Mouse (Mus musculus): ENCODE measurements around the gene Akt1.

Gene Akt1

DNA sequence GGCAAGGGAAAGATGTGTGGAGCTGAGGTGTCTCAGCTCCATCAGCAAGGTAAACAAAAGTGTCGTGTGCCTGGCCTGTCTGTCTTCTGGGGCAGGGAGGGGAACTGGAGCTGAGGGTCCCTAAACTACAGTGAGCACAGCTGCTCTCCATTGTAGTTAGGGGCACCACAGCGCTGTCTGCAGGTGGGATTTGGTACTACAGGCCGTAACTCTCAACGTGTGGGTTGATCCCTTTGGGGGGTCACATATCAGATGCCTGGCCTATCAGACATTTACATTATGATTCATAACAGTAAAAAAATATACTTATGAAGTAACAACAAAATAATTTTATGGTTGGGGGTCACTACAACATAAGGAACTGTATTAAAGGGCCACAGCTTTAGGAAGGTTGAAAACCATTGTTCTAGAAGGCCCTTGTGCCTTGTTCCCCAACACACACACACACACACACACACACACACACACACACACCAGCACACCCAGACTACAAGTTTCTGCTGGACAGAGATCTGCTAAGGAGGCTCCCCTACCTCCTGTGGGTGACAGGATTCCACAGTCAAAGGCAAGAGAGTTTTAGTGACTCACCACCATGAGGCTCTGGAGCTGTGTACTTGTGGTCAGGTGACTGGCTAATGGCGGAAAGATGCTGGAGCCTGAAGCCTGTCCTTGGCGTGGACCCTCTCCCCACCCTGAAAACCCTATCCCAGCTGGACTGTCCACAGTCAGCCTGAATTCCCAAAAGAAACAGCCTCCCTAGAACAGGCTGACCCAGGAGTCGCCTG is 47.4 kb downstream of the Akt1 start:
- DNase-seq (ENCODE audit: low spot score in 2 of 2) = no peak

- DNase-seq (ENCODE audit: low spot score in 2 of 2) = no peak
Observed at GRCm38 (mm10) chr12:112626455-112626854, 48.2 kb downstream of the Akt1 start.

DNA sequence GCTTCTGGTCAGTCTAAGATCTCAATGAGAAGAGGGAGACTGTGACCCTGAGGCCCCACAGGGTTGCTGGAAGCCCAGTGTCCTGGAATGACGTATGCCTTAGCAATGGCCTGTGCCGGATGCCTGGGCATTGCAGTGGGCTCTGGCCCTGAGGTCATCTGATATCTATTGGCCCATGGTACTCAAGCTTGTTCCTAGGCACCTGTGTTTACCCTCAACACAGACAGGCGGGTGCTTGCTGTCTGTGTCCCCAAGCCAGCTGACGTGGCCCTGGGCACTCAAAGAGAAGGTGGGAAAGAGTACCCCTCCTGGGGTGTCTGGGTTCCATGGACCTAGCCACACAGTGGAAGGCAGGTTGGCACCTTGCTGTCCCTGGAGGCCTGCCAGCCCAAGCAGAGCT is 49.0 kb downstream of the Akt1 start:
- no peak for DNase-seq (ENCODE audit: low spot score in 2 of 2)

DNA sequence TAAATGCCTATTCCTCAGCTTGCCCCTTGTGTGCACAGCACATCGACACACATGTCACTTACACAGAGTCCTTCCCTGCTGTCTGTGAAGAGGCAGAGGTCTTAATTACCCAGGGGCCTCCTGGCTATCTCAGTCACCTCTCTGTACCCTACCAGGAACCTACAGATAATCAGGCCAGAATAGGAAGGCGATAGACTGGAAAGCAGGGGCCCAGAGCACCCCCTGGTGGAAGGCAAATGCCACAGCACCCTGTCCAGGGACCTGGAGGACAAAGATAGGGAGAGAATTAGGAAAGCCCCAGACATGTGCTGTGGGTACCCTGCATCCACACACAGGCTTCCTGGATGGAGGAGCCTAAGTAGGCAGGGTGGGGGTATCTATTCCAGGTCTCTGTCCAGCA is 50.9 kb downstream of the Akt1 start:
- peak in 1 of 2 experiments; percentile 71 for DNase-seq (ENCODE audit: low spot score in 2 of 2)

GRCm38 (mm10) chr12:112621900-112622299 is 52.8 kb downstream of the Akt1 start:
- DNase-seq (ENCODE audit: low spot score in 2 of 2) = no peak

GRCm38 (mm10) chr12:112620354-112621061 is 54.2 kb downstream of the Akt1 start:
- DNase-seq (ENCODE audit: low spot score in 2 of 2) = no peak

DNA sequence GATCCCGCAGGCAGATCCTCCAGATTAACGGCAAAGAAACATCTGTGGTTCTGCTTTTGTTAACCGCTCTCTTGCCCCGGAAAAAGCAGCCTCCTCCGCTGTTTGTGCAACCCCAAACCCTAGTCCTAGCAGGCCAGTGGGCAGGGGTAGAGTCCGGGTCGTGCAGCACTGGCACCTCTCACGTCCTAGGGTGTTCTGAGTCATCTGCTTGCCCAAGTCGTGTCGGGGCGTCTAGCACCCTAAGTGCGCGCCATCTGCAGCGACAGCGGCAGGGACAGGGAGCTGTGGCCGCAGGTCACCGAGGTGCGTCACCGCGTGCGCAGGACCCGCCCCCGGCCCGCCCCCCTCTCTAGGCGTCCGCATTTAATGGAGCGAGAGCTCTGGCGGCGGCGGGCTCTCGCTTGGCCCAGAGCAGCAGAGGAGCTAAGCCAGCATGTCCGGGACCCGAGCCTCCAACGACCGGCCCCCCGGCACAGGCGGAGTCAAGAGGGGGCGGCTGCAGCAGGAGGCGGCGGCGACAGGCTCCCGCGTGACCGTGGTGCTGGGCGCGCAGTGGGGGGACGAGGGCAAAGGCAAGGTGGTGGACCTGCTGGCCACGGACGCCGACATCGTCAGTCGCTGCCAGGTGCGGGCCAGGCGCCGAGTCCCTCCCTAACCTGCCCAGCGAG is 54.9 kb downstream of the Akt1 start, which contains the start of gene Adssl1:
Gene Adssl1 (plus strand): TSS at position 360 of the 668 bp plus-strand sequence.
- peak in 1 of 2 experiments; percentile 37 for DNase-seq (ENCODE audit: low spot score in 2 of 2)

DNA sequence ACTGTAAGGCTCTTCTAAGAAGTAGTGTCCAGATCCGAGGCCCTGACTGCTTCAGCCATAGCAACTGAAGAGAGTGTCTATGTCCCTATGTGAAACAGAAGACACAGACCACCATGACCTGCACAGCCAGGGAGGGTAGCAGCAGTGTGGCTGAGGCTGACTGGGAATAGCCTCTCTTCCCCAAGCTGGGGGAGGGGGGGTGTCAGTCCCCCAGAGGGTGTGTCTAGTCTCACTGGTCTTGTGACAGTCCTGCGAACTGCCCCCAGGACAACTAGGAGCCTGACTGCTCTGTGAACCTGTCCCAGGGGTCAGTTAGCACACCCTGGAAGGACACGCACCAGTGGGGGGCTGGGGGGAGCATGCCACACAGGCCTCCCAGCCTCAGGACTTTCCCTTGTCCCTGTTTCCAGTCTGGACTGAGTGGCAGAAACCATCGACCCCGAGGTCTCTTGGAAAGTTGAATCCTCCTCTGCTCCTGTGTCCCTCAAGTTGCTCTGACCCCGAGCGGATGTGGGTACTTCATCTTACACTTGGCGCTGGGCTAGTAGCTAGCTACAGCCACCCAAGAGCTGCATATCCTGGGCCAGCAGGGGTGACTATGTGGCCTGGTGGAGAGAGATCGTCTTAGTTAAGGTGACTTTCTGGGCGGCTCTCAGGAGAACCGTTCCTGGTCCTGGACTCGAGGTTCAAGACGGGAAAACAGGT is 55.6 kb downstream of the Akt1 start:
- no peak for DNase-seq (ENCODE audit: low spot score in 2 of 2)

- DNase-seq (ENCODE audit: low spot score in 2 of 2) = peak; percentile 72 to 78
Observed at GRCm38 (mm10) chr12:112617898-112618380, 56.7 kb downstream of the Akt1 start.

DNA sequence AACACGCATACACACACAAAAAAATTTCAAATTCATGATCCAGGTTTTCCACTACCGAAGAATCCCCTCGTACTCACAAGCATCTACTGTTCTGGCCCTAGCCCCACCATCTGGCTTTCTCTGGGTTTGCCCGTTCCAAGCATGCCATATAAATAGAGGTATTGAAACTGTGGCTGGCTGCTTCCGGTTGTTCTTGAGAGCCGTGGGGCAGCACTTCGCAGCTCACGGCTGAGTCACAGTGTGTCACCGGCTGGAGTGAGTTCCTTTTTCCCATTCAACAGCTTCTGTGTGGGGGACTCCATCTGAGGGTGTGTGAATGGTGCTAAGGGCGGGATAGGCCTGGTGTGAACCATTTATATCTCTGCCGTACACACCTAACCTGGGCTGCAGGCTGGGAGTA is 57.5 kb downstream of the Akt1 start:
- DNase-seq (ENCODE audit: low spot score in 2 of 2) = peak; percentile 53 to 80

DNA sequence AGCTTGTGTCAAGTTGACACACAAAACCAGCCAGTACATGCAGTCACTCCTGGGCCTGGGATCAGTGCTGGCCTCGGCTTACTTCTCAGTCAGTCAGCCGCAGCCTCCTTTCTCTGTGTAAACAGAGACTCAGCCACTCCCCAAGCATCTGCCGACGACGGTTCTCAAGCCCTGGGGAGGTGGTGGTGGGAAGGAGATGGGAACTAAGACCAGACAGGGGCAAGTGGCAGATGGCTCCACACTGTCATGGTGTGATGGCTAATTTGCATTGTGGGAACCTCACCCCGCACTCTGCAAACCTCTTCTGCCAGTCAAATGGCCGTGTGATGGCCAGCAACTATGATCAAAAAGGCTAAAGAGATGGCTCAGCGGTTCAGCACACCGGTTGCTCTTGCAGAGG is 58.0 kb downstream of the Akt1 start:
- DNase-seq (ENCODE audit: low spot score in 2 of 2) = no peak

DNA sequence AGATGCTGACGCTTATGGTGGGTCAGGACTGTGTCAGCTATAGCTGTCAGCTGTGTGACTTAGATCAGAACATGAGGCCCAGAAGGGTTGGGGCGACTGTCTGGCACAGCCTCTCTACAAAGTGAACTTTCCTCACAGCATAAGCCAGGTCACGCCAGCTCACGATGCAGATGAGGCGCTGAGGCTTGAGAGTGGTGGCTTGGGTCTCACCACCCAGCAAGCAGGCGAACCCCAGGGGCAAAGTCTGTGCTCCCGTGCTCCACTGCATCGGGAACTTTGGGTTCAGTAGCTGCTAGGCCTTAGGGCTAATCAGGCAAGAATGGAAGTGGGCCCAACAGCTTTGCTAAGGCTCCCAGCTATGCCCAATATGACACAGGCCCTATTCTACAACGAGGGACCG is 65.7 kb downstream of the Akt1 start:
- no peak for DNase-seq (ENCODE audit: low spot score in 2 of 2)

GRCm38 (mm10) chr12:112606998-112607397 is 67.7 kb downstream of the Akt1 start:
- DNase-seq (ENCODE audit: low spot score in 2 of 2) = no peak

- DNase-seq (ENCODE audit: low spot score in 2 of 2) = peak in 1 of 2 experiments; percentile 78
Observed at GRCm38 (mm10) chr12:112605766-112606165, 68.9 kb downstream of the Akt1 start.

DNA sequence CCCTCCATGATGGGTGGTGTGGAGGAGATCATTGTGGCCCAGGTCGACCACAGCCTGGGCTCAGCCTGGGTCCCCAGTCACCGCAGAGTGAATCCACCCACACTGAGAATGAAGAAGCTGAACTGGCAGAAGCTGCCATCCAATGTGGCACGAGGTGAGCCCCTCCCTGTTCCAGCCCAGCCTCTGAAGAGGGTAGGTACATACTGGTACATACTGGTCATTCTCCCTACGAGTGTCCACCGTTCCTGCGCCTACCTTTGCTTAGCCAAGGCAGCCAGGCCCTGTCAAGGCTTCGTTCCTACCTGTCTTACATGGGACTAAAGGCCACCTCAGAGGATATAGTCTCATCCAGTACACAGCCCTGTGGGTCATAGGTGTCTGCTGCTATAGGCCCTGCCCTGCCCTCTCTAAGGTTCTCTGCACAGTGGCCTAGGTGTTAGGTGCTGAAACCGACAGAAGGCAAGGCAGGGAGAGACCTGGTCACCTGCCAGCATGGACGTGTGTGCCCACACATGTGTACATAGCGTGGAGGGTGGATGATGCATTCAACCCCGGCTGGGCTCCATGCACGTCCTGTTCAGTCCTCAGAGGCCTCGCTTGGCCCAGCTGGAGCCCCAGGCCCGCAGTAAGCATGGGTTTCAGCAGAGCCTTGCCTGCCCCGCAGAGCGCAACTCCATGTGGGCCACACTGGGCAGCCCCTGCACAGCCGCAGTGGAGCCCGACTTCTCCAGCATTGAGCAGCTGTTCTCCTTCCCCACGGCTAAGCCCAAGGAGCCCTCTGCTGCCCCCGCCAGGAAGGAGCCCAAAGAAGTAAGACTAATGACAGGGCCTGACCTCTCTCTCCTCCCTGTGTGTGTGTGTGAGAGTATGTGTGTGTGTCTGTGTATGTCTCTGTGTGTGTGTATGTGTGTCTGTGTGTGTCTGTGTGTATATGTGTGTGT is 69.7 kb downstream of the Akt1 start:
- peak in 1 of 2 experiments; percentile 56 for DNase-seq (ENCODE audit: low spot score in 2 of 2)

DNA sequence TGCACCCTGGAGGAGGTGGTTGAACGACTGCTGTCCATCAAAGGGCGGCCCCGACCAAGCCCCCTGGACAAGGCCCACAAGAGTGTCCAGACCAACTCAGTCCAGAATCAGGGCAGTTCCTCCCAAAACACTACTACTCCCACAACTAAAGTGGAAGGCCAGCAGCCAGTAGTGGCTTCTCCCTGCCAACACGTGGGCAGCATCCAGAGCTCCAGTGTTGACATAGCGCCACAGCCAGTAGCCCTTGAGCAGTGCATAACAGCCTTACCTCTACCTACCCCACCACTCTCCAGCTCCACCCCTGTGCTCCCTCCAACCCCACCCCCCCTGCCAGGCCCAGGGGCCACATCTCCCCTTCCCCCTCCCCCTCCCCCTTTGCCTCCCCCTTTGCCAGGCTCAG is 70.7 kb downstream of the Akt1 start:
- no peak for DNase-seq (ENCODE audit: low spot score in 2 of 2)

Measured in frontal cortex, postnatal 10 days (tissue).